Mouse (Mus musculus): Measurements from ENCODE around the gene Pla1a. TPM values are rescaled to one million over a fixed set of nuclear protein-coding genes. Genes with fewer than 3 reads are reported as not detected.

Pla1a gene
- polyA plus RNA-seq, 1 experiment from 2014 or later: 0.11 TPM

DNA sequence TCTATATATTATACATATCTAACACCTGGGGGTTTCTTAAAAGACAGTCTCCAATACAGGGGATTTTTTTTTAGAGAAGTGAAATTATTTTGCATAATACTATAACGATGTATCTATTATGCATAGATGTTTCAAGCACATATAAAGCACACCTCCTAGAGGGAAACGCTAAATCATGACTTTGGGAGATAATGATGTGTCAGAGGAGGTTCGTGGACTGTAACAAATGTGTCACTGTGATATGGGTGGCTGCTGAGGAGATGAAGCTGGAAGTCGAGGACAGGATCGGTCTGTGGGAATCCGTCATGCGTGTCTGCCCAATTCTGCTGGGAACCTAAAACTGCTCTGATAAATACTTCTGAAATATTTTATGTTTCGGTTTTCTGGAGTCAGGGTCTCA is 28.8 kb upstream of the Pla1a start:
- no peak for ATAC-seq (ENCODE audit: low FRiP score, low TSS enrichment)
- Histone ChIP-seq H3K4me3 (ENCODE audit: low read depth, low read length) (no peak overlapping the region), H3K9ac (ENCODE audit: low read length) (no peak overlapping the region), H3K9me3 (ENCODE audit: control insufficient read depth, low read length) (no peaks in the 10 kb centered on the region), H3K27me3 (ENCODE audit: control insufficient read depth, insufficient read depth, low read length) (no peaks in the 10 kb centered on the region), H3K4me2 (replicated peaks; ENCODE audit: low read depth) (no peak overlapping the region), H3K36me3 (ENCODE audit: control insufficient read depth, insufficient read depth, low read length) (no peaks in the 10 kb centered on the region), H3K27ac (replicated peaks) (no peak overlapping the region), H3K4me1 (replicated peaks; ENCODE audit: control insufficient read depth, insufficient read depth) (no peaks in the 10 kb centered on the region)
- no peak for DNase-seq (ENCODE audit: low spot score)
- WGBS: 84% methylated on average over 8 of the region's 8 CpGs
- TF ChIP-seq CTCF (IDR thresholded peaks at IDR 0.05; ENCODE audit: low read depth) (no peak), EP300 (optimal IDR thresholded peaks at IDR 0.05) (no peak)

DNA sequence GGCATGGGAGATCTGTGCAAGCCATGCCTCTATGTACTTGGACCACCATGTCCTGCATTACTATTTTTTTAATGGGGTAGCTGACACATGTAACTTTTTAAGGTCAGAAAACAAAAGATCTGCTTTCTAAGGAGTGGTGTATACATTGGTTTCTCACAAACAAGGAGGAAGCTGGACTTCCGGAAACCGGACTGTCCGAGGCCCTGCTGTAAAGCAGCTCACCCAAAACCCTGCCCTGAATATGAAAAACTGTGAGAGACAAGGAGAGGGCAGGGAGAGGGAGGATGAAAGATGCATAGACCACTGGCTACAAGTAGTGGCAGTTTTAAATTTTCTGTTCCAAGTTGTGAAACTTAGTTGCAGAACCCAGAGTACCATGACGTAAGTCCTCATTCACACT is 27.0 kb upstream of the Pla1a start:
- Histone ChIP-seq H3K27me3 (ENCODE audit: control insufficient read depth, insufficient read depth, low read length) (no peaks in the 10 kb centered on the region), H3K36me3 (ENCODE audit: control insufficient read depth, insufficient read depth, low read length) (no peaks in the 10 kb centered on the region), H3K9ac (ENCODE audit: low read length) (no peak overlapping the region), H3K27ac (replicated peaks) (no peak overlapping the region), H3K4me1 (replicated peaks; ENCODE audit: control insufficient read depth, insufficient read depth) (no peaks in the 10 kb centered on the region), H3K9me3 (ENCODE audit: control insufficient read depth, low read length) (no peaks in the 10 kb centered on the region), H3K4me2 (replicated peaks; ENCODE audit: low read depth) (no peak overlapping the region), H3K4me3 (ENCODE audit: low read depth, low read length) (no peak overlapping the region)
- DNase-seq (ENCODE audit: low spot score): no peak
- no peak for TF ChIP-seq EP300 (optimal IDR thresholded peaks at IDR 0.05)
- TF ChIP-seq CTCF (IDR thresholded peaks at IDR 0.05; ENCODE audit: low read depth): no peak
- ATAC-seq (ENCODE audit: low FRiP score, low TSS enrichment): no peak
- 87% methylated on average over 4 of the region's 4 CpGs for WGBS

GRCm38 (mm10) chr16:38458600-38459280 is 25.8 kb upstream of the Pla1a start:
- TF ChIP-seq EP300 (optimal IDR thresholded peaks at IDR 0.05): no peak
- TF ChIP-seq CTCF (IDR thresholded peaks at IDR 0.05; ENCODE audit: low read depth): no peak
- no peak overlapping the region for H3K4me3 ChIP-seq (ENCODE audit: low read depth, low read length)
- H3K9me3 ChIP-seq (ENCODE audit: control insufficient read depth, low read length): no peaks in the 10 kb centered on the region
- 55% methylated on average over 6 of the region's 6 CpGs for WGBS
- ATAC-seq (ENCODE audit: low FRiP score, low TSS enrichment) (peak; percentile 82), DNase-seq (ENCODE audit: low spot score) (no peak)
- no peaks in the 10 kb centered on the region for H3K36me3 ChIP-seq (ENCODE audit: control insufficient read depth, insufficient read depth, low read length)
- no peaks in the 10 kb centered on the region for H3K4me1 ChIP-seq (replicated peaks; ENCODE audit: control insufficient read depth, insufficient read depth)
- no peaks in the 10 kb centered on the region for H3K27me3 ChIP-seq (ENCODE audit: control insufficient read depth, insufficient read depth, low read length)
- no peak overlapping the region for H3K9ac ChIP-seq (ENCODE audit: low read length)
- peak overlapping the region; percentile 23 for H3K4me2 ChIP-seq (replicated peaks; ENCODE audit: low read depth)
- peak overlapping the region; percentile 61 for H3K27ac ChIP-seq (replicated peaks)

- H3K27me3 ChIP-seq (ENCODE audit: control insufficient read depth, insufficient read depth, low read length): no peaks in the 10 kb centered on the region
- whole genome bisulfite sequencing: 57% methylated on average over 11 of the region's 11 CpGs
- TF ChIP-seq EP300 (optimal IDR thresholded peaks at IDR 0.05) (no peak), CTCF (IDR thresholded peaks at IDR 0.05; ENCODE audit: low read depth) (no peak)
- H3K4me1 ChIP-seq (replicated peaks; ENCODE audit: control insufficient read depth, insufficient read depth): no peaks in the 10 kb centered on the region
- no peaks in the 10 kb centered on the region for H3K9me3 ChIP-seq (ENCODE audit: control insufficient read depth, low read length)
- H3K9ac ChIP-seq (ENCODE audit: low read length): no peak overlapping the region
- no peak overlapping the region for H3K27ac ChIP-seq (replicated peaks)
- no peak overlapping the region for H3K4me2 ChIP-seq (replicated peaks; ENCODE audit: low read depth)
- no peak overlapping the region for H3K4me3 ChIP-seq (ENCODE audit: low read depth, low read length)
- no peaks in the 10 kb centered on the region for H3K36me3 ChIP-seq (ENCODE audit: control insufficient read depth, insufficient read depth, low read length)
- ATAC-seq (ENCODE audit: low FRiP score, low TSS enrichment): no peak
- no peak for DNase-seq (ENCODE audit: low spot score)
Measured at GRCm38 (mm10) chr16:38456812-38457567, 24.0 kb upstream of the Pla1a start.

DNA sequence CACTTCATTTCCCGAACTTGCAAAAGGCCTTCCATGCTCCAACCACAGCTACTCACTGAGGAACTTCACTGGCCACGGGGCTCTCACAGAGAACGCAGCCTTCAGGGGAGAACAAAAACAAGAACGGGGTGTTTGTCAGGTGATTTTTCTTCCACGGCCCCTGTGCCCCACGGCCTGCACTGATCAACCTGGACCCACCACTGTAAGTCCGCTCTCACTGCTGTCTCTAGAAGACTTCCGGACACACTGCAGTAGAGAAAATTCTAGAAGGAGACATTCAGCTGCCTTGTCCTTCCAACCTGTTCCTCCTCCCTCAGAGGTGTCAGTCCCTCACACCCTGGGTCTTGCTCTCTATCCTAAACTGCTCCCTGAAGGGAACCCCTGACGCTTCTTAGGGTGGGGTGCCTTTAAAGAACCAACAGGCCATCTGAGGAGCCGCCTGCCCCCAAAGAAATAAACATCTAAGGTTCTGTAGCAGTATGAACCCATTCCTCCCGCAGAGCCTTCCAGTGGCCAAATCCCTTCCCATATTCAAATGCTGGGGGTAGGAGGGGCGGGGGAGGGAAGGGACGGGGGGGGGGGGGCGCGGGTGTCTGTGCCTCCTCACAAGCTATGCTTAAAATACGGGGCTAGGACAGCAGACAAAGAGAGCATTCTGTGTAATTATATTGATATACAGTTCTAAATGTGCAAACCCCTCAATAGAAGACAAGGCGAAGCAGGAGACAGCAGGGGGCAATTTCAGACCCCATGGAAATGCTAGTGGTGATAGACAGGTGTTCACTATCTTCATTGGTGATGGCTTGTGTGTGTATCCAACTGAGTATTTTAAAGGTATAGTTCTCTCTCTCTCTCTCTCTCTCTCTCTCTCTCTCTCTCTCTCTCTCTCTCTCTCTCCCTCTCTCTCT is 22.8 kb upstream of the Pla1a start, which contains the start of gene Cd80:
Gene Cd80 (plus strand): TSS at position 51 of the 908 bp plus-strand sequence.
- Histone ChIP-seq H3K36me3 (ENCODE audit: control insufficient read depth, insufficient read depth, low read length) (no peaks in the 10 kb centered on the region), H3K27ac (replicated peaks) (no peak within 1 kb of the TSS), H3K9ac (ENCODE audit: low read length) (no peak within 1 kb of the TSS), H3K4me2 (replicated peaks; ENCODE audit: low read depth) (no peak within 1 kb of the TSS), H3K4me3 (ENCODE audit: low read depth, low read length) (no peak within 1 kb of the TSS), H3K4me1 (replicated peaks; ENCODE audit: control insufficient read depth, insufficient read depth) (no peaks in the 10 kb centered on the region), H3K9me3 (ENCODE audit: control insufficient read depth, low read length) (no peaks in the 10 kb centered on the region), H3K27me3 (ENCODE audit: control insufficient read depth, insufficient read depth, low read length) (no peaks in the 10 kb centered on the region)
- ATAC-seq (ENCODE audit: low FRiP score, low TSS enrichment): no peak
- no peak for TF ChIP-seq EP300 (optimal IDR thresholded peaks at IDR 0.05)
- no peak for TF ChIP-seq CTCF (IDR thresholded peaks at IDR 0.05; ENCODE audit: low read depth)
- 68% methylated on average over 16 of the region's 17 CpGs for WGBS
- DNase-seq (ENCODE audit: low spot score): no peak
